Mouse (Mus musculus) myocyte (in vitro differentiated cells): Measurements from ENCODE around the gene Ghdc. TPM values are rescaled to one million over a fixed set of nuclear protein-coding genes. Genes with fewer than 3 reads are reported as not detected.

ENCODE experiments used
- H3K27me3 ChIP-seq: one replicate; pipeline ENCODE4 v1.6.1; 2011; ENCODE audit not compliant: control insufficient read depth, insufficient read depth, insufficient read length
- H3K36me3 ChIP-seq: one replicate; pipeline ENCODE4 v1.6.1; 2011; ENCODE audit not compliant: control insufficient read depth, insufficient read depth
- H3K4me2 ChIP-seq: one replicate; pipeline ENCODE4 v1.6.1; 2011; ENCODE audit warnings: low read depth, control low read depth
- H3K4me3 ChIP-seq: one replicate; pipeline ENCODE4 v1.5.1; 2011; ENCODE audit warnings: mild to moderate bottlenecking, control low read depth, moderate library complexity
- H3K79me2 ChIP-seq: one replicate; pipeline ENCODE4 v1.6.1; 2011; ENCODE audit not compliant: control insufficient read depth, insufficient read depth
- H3ac ChIP-seq: one replicate; pipeline ENCODE4 v1.6.1; 2011; ENCODE audit not compliant: control insufficient read depth, insufficient read length
- CEBPB ChIP-seq: IDR thresholded peaks from 2 replicates; pipeline ENCODE4 v1.6.1; 2011; ENCODE audit warnings: mild to moderate bottlenecking, moderate library complexity; ENCODE audit not compliant: poor library complexity, insufficient read depth, severe bottlenecking
- E2F4 ChIP-seq: IDR thresholded peaks from one replicate; pipeline ENCODE4 v1.6.1; 2011; ENCODE audit warnings: mild to moderate bottlenecking, control low read depth, moderate library complexity; ENCODE audit not compliant: insufficient read depth
- MAX ChIP-seq: IDR thresholded peaks from one replicate; pipeline ENCODE4 v1.6.1; 2011; ENCODE audit warnings: low read depth, mild to moderate bottlenecking, control low read depth
- MYOD1 ChIP-seq, 3 experiments: IDR thresholded peaks; one replicate each; pipeline ENCODE4 v1.6.1; 2011; ENCODE audit warnings: control low read depth in 2 of 3, low read depth in 2 of 3, mild to moderate bottlenecking in 2 of 3, moderate library complexity in 1 of 3; ENCODE audit not compliant: insufficient read length in 2 of 3, control insufficient read depth in 1 of 3
- MYOG ChIP-seq, 3 experiments: IDR thresholded peaks; one replicate each; pipeline ENCODE4 v1.6.1; 2011; ENCODE audit warnings: control low read depth in 2 of 3, low read depth in 2 of 3, mild to moderate bottlenecking in 2 of 3; ENCODE audit not compliant: insufficient read length in 2 of 3, control insufficient read depth in 1 of 3, insufficient read depth in 1 of 3
- POLR2A ChIP-seq: IDR thresholded peaks from one replicate; pipeline ENCODE4 v1.6.1; 2011; ENCODE audit warnings: low read depth, mild to moderate bottlenecking, control low read depth, moderate library complexity; ENCODE audit not compliant: insufficient read length
- POLR2AphosphoS2 ChIP-seq: IDR thresholded peaks from one replicate; pipeline ENCODE4 v1.6.1; 2011; ENCODE audit warnings: low read depth, control low read depth; ENCODE audit not compliant: insufficient read length
- REST ChIP-seq: IDR thresholded peaks from one replicate; pipeline ENCODE4 v1.6.1; 2011; ENCODE audit warnings: mild to moderate bottlenecking, control low read depth, moderate library complexity; ENCODE audit not compliant: insufficient read depth, insufficient read length
- SRF ChIP-seq: IDR thresholded peaks from one replicate; pipeline ENCODE4 v1.6.1; 2011; ENCODE audit warnings: low read depth; ENCODE audit not compliant: control insufficient read depth, insufficient read length
- TCF12 ChIP-seq: IDR thresholded peaks from one replicate; pipeline ENCODE4 v1.6.1; 2011; ENCODE audit warnings: mild to moderate bottlenecking, control low read depth; ENCODE audit not compliant: poor library complexity, insufficient read depth, severe bottlenecking
- TCF3 ChIP-seq: IDR thresholded peaks from one replicate; pipeline ENCODE4 v1.6.1; 2011; ENCODE audit warnings: low read depth, control low read depth; ENCODE audit not compliant: insufficient read length
- USF1 ChIP-seq: IDR thresholded peaks from one replicate; pipeline ENCODE4 v1.6.1; 2011; ENCODE audit warnings: low read depth, mild to moderate bottlenecking, control low read depth, moderate library complexity
- polyA plus RNA-seq: library from polyadenylated mRNA; unstranded; fragments of >200 nt; fragmentation: generic; extraction: Trizol; gene quantifications from one replicate; pipeline ENCODE4 v1.2.1, GENCODE M21; 2012; ENCODE audit warnings: missing spikeins

The Ghdc gene
- polyA plus RNA-seq, 1 experiment, result 10.4 TPM

- no peak overlapping the region for H3K4me2 ChIP-seq
- TF ChIP-seq SRF, result no peak
- no peak for TF ChIP-seq REST
- no peak for TF ChIP-seq TCF12
- TF ChIP-seq MYOD1 (IDR thresholded peaks at IDR 0.05; ENCODE audit: control insufficient read depth in 1 of 3, insufficient read length in 2 of 3, low read depth in 2 of 3), result no peak
- no peak for TF ChIP-seq CEBPB
- TF ChIP-seq POLR2AphosphoS2, result no peak
- TF ChIP-seq USF1, result no peak
- TF ChIP-seq MAX, result no peak
- TF ChIP-seq MYOG (IDR thresholded peaks at IDR 0.05; ENCODE audit: control insufficient read depth in 1 of 3, insufficient read depth in 1 of 3, insufficient read length in 2 of 3, low read depth in 2 of 3), result no peak
Measured at GRCm38 (mm10) chr11:100724919-100725512, 45.7 kb downstream of the Ghdc start.

DNA sequence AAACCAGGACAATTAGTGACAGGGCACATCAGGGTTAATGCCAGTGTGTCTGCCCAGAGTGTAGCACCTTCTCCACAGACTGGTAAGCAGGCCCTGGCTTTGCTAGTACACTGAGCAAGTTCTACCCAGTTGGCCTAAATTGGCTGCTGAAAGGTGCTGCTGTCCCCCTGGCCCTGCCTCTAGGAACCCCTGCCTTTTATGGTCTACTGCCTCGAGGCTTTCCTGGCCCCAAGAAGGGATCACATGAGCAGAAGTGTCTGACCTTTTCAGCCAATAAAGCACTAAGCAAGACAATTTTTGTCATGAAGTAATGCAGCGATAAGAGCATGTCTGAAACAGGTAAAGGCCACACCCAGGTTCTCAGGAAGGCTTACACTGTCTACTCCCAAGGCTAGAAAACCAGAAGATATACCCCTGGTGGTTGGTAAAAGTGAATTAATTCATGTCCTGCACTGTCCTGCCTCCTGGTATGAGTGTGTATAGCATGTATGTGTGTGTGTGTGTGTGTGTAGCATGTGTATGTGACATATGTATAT lies 48.2 kb downstream of the Ghdc start:
- H3K4me3 ChIP-seq, result no peak overlapping the region
- no peaks in the 10 kb centered on the region for H3K36me3 ChIP-seq
- no peak overlapping the region for H3K4me2 ChIP-seq
- H3K79me2 ChIP-seq, result peaks cover 66% of the 10 kb centered on the region
- no peak for TF ChIP-seq REST
- TF ChIP-seq TCF3, result no peak
- TF ChIP-seq POLR2A, result no peak
- no peak for TF ChIP-seq CEBPB
- TF ChIP-seq MYOD1 (IDR thresholded peaks at IDR 0.05; ENCODE audit: control insufficient read depth in 1 of 3, insufficient read length in 2 of 3, low read depth in 2 of 3), result no peak
- no peak for TF ChIP-seq MYOG (IDR thresholded peaks at IDR 0.05; ENCODE audit: control insufficient read depth in 1 of 3, insufficient read depth in 1 of 3, insufficient read length in 2 of 3, low read depth in 2 of 3)
- no peak for TF ChIP-seq MAX
- no peaks in the 10 kb centered on the region for H3K27me3 ChIP-seq
- H3ac ChIP-seq, result no peak overlapping the region

More at GRCm38 (mm10) chr11:100724919-100725512, 45.7 kb downstream of the Ghdc start:
- Histone ChIP-seq H3ac (no peak overlapping the region), H3K79me2 (peaks cover 79% of the 10 kb centered on the region), H3K4me3 (no peak overlapping the region), H3K27me3 (no peaks in the 10 kb centered on the region), H3K36me3 (peaks cover 6% of the 10 kb centered on the region)

GRCm38 (mm10) chr11:100721776-100722492 lies 48.8 kb downstream of the Ghdc start:
- Histone ChIP-seq H3K79me2 (peaks cover 60% of the 10 kb centered on the region), H3K27me3 (no peaks in the 10 kb centered on the region), H3K36me3 (peaks cover 2% of the 10 kb centered on the region), H3K4me3 (no peak overlapping the region), H3ac (no peak overlapping the region), H3K4me2 (no peak overlapping the region)
- no peak for TF ChIP-seq TCF3

GRCm38 (mm10) chr11:100721254-100721653 lies 49.5 kb downstream of the Ghdc start:
- no peak for TF ChIP-seq MAX
- TF ChIP-seq REST, result no peak
- TF ChIP-seq POLR2A, result no peak
- no peak for TF ChIP-seq USF1
- TF ChIP-seq TCF12, result no peak
- TF ChIP-seq MYOG (IDR thresholded peaks at IDR 0.05; ENCODE audit: control insufficient read depth in 1 of 3, insufficient read depth in 1 of 3, insufficient read length in 2 of 3, low read depth in 2 of 3), result no peak
- no peak for TF ChIP-seq CEBPB
- TF ChIP-seq E2F4, result no peak
- TF ChIP-seq POLR2AphosphoS2, result no peak
- no peak for TF ChIP-seq SRF
- H3K36me3 ChIP-seq, result peaks cover 8% of the 10 kb centered on the region
- H3K27me3 ChIP-seq, result no peaks in the 10 kb centered on the region
- H3ac ChIP-seq, result no peak overlapping the region
- no peak overlapping the region for H3K4me3 ChIP-seq
- peak overlapping the region; percentile 44 for H3K4me2 ChIP-seq
- H3K79me2 ChIP-seq, result peaks cover 54% of the 10 kb centered on the region

- H3K36me3 ChIP-seq, result peaks cover 13% of the 10 kb centered on the region
- TF ChIP-seq USF1 (no peak), REST (no peak), TCF12 (no peak), POLR2AphosphoS2 (no peak), CEBPB (no peak)
- no peak overlapping the region for H3ac ChIP-seq
- no peak overlapping the region for H3K4me3 ChIP-seq
- no peaks in the 10 kb centered on the region for H3K27me3 ChIP-seq
- H3K79me2 ChIP-seq, result peaks cover 45% of the 10 kb centered on the region
- peak overlapping the region; percentile 44 for H3K4me2 ChIP-seq
Measured at GRCm38 (mm10) chr11:100720345-100720744, 50.4 kb downstream of the Ghdc start.
